Mouse (Mus musculus): ENCODE measurements around the gene Ptger4.

The Ptger4 gene

GRCm38 (mm10) chr15:5243959-5244905, at the start of gene Ptger4:
Gene Ptger4, minus strand, starts transcription at chr15:5244187.
- peak; percentile 80 for DNase-seq

DNA sequence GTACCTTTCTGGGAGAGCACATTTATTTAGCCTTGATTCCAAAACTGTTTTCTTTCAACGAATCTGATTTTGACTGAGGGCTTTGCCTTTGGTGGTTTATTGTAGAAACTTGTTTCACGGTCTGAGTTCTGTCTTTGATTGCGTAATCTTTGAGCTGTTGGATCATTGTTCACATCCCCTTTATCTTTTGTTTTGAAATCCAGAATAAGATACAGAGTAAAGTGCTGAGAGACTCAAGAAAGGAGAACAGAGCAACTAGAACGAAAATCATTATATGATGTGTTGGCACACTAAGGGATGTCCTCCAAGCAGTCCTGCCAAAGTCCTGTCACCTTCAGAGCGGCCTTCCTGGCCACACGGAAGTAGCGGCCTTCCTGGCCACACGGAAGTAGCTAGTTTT, 44.4 kb upstream of the Ptger4 start:
- DNase-seq, result no peak

- DNase-seq, result no peak
Measured at GRCm38 (mm10) chr15:5287072-5287471, 43.1 kb upstream of the Ptger4 start.

GRCm38 (mm10) chr15:5281316-5281715, 37.3 kb upstream of the Ptger4 start:
- no peak for DNase-seq

DNA sequence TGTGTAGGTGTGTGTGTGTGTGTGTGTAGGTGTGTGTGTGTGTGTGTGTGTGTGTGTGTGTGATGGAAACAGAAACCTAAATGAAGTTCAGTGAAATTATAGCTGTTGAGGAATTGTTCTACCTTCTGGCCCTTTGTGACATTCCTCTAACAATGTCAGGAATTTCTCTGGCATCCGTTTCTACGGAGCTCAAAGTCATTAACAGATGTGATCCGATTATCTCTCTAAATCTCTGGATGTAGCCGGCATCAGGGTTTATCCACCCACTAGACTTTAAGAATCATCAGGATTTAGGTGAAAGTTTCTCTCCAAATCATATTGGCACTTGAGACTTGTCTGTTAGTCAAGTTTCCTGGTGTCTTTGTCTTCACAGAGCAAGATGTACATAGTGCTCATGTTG, 35.8 kb upstream of the Ptger4 start:
- DNase-seq, result no peak

DNA sequence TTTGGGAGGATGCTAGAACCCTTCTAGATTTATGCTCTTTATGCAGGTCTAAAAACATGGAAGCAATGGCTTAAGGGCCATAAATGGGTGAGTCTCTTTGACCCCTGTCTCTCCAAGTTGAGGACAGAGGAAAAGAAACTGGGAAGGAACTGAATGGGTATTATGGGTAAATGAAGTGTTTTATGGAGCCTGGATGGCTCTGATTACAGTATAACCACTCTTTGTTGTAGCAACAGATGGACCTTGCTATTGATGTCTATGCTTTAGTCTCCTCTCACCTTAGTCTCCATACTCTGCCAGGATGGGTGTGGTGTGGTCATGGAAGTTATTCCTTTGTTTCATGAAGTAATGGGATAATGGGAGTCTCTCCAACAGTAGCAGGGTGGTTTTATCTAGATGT, 34.5 kb upstream of the Ptger4 start:
- DNase-seq, result no peak

DNA sequence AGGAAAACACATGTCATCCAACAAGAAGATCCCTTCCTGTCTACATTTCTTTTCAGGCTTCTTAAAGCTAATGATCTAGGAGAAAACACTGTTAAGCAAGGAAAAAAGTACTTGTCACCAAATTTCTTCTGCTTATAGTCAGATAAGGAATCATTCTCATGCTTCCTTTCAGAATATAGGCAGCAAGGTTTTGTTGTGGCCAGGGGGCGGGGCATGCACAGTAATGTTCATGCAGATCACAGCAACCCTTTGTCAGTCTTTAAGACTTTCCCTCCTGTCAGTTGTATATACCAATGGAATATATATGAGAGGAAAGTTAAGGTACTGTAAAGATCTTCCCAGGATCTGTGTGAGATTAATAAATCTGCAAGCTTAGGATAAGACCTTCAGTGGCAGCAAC, 30.0 kb upstream of the Ptger4 start:
- no peak for DNase-seq

DNA sequence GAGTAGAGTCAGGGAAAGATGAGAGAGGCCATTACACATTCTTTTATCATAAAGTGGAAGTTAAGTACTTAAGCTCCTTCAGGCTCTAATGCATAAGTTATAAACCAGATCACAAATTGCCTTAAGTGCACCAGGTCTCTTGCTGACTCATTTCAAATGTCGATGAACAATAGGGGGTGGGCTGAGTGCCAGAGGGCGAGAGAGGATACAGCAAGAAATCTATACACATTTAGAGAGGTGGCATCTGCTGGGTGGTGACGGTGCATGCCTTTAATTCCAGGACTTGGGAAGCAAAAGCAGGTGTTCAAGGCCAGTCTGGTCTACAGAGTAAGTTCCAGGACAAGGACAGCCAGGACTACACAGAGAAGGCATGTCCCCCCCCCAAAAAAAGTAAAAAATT, 22.1 kb upstream of the Ptger4 start:
- no peak for DNase-seq

GRCm38 (mm10) chr15:5262874-5263504, 19.0 kb upstream of the Ptger4 start:
- no peak for DNase-seq

GRCm38 (mm10) chr15:5262095-5262667, 18.2 kb upstream of the Ptger4 start:
- no peak for DNase-seq

DNA sequence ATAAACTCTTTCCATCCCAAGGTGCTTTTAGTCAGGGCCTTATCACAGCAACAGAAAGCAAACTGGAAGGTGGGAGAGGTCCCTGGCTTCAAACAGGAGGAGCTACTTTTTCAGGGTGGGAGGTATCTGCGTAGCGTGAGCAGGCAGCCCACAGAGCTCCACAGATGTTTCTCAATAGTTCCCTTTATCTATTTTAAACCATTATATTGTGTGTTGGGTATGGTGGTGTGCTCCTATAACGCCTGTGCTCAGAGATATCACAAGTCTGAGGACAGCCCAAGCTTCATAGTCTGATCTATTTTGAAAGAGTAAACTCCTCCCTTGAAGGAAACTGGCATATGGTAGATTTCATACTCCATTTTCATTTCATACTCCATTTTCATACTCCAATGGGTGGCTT, 17.0 kb upstream of the Ptger4 start:
- DNase-seq, result no peak

- DNase-seq, result no peak
Measured at GRCm38 (mm10) chr15:5260183-5260582, 16.2 kb upstream of the Ptger4 start.

- no peak for DNase-seq
Measured at GRCm38 (mm10) chr15:5250182-5250581, 6.2 kb upstream of the Ptger4 start.

DNA sequence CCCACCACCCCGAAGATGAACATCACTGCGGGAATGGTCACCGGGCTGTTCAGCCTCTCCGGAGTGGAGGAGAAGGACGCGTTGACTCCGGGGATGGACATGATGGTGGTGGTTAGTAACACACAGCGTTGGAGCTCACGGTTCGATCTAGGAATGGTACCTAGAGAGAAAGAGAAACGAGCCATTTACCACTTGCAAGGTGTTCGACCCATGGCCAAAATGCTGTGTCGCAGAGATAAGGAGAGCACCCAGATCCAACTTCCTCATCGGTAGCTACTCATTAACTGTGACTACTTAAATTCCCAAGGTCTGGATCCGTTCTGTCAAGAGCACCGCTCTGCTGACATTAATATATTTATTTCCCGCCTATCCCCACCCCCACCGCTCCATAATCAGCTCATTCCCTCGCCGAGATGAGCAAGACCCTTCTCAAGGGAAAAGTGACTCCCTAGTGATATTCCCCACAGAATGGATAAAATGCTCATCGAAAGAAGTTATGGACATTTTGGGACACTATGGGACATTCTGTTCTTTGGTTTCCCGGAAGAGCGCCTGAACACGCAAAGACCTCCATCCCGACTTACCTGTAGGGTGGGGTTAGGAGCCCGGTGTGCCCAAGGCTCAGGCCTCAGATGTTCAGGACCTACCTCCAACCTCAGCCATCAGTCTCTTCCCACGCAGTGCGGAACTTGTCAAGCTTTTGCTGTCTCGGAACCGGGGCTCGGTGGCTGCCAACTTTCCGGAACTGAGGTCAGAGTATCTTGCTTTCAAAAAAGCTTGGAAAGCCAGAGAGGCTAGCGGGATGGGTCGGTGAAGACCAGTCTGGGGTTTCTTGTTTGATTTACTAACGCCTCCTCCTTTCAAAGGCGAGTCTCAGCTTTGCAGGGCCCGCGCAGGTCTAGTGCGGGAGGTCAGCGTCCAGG, 690 bp downstream of the Ptger4 start:
- no peak for DNase-seq

GRCm38 (mm10) chr15:5242241-5243035, 1.5 kb downstream of the Ptger4 start:
- DNase-seq, result peak; percentile 45

DNA sequence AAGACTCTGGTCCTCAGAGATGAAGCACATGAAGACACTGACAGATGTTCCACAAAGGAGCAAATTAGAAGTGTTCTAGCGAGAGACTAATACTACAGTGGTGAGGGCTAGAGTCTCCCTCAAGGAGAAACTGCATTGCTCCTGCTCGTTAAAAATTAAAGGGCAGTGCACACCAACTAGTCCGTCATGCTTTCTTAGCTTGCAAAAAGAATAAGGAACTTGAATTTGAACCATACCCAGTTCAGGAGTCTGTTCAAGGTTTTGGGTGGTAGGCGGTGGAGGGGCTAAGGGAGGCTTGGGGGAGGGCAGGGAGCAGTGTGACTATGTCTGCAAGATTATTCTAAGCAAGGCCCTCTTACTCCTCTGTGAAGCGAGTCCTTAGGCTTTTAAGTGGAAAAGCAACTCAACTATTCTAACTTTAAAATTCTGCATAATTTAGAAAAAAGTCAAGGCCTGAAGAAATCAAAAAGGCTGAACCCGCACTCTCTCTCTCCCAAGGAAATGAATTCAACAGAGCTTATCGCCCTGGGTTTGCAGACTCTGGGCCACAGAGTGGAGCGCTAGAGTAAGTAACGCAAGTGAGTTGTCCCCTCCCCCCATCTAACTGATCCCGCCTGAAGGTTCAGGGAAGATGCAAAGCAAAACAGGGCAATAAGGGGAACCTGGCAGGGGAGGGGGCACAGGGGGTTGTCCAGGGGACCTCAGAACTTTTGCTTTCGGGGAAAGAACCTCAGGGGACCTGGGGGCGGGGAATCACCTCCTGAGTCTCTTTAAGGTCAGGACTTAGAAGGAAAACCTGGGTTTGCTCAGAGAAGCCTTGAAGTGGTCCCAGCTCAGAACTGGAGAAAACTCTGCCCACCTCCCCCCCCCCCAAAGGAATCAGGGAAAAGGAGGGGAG, 2.4 kb downstream of the Ptger4 start:
- DNase-seq, result peak; percentile 29

- DNase-seq, result no peak
Measured at GRCm38 (mm10) chr15:5240360-5240759, 3.6 kb downstream of the Ptger4 start.

- no peak for DNase-seq
Measured at GRCm38 (mm10) chr15:5239901-5240300, 4.1 kb downstream of the Ptger4 start.

- DNase-seq, result no peak
Measured at GRCm38 (mm10) chr15:5239361-5239760, 4.6 kb downstream of the Ptger4 start.

- no peak for DNase-seq
Measured at GRCm38 (mm10) chr15:5238553-5238952, 5.4 kb downstream of the Ptger4 start.

DNA sequence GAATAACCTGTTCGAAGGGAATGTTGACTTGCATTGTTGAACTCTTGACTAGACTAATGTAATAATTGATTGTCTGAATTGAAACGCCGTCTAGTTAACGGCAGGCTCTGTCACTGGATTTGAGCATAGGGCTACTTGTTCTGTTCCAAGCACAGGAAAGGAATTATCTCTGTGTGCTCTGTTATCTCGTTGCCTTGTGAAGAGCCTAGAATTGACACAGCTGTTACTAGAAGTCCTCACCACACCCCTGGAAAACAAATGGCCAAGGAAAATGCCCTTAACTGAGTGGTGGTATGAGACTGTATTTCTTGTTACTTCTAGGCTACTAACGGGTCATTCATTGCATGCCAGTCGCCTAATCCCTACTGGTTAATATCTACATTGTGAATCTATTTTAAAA, 5.9 kb downstream of the Ptger4 start:
- DNase-seq, result no peak

Measured in right cerebral cortex, adult 18-20 months (tissue).